Mouse (Mus musculus): ENCODE measurements around the gene Gsdme.

The Gsdme gene

DNA sequence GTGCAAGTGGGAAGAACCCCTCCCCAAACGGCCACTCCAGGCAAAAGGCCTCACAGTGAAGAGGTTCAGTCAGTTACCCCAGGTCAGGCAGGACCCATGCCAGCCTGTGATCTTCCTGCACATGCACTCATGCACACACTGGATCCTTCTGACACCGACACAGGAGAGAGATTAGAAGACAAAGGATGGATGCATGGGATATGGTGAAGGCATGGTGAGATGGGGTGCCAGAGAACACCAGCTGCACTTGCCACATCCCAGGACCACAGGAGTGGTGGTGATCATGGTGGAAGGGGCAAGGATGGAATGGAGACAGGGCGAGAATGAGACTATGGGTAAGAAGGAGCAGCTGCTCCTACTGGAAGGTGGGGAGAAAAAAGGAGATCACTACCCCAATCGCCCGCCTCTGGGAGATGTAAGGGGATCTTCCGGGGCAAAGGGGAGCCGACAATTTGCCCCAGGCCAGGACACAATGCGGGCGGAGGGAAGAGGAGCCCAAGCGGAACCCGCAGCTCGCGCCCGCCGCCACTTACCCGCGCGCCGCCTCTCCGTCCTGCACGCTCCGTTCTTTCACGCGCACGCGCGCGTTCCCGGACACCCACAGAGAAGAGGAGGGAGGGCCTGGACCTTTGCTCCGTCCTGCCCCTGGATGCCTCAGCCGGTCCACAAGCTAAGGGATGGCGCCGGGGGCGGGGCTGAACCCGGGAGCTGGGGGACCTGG, 2.3 kb downstream of the Gsdme start:
- no peak for TF ChIP-seq GATA4 (IDR thresholded peaks at IDR 0.05; ENCODE audit: insufficient replicate concordance, low read length)

- TF ChIP-seq GATA4 (IDR thresholded peaks at IDR 0.05; ENCODE audit: insufficient replicate concordance, low read length) = no peak
Measured at GRCm38 (mm10) chr6:50255356-50255755, 8.3 kb downstream of the Gsdme start.

DNA sequence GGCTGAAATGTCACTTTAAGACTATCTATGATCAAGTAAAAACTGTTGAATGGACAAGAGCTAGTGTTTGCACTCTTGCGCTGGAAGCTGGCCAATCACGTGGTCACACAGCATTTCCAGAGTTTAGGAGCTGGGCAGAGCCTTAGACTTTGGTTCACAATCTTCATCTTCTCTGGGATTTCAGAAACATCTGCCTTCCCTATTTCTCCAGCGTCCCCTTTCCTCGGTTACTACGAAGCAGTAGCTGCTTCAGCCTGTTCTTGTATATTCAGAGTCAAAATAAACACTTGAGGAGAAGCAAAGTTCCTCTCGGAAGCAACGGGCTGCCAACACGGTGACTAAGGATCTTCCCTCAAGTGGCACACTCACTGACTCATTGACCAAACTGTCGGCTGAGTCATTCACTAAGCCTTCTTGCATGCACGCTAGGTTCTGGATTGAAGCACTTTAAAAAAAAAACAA, 8.9 kb downstream of the Gsdme start:
- TF ChIP-seq GATA4 (IDR thresholded peaks at IDR 0.05; ENCODE audit: insufficient replicate concordance, low read length) = no peak

DNA sequence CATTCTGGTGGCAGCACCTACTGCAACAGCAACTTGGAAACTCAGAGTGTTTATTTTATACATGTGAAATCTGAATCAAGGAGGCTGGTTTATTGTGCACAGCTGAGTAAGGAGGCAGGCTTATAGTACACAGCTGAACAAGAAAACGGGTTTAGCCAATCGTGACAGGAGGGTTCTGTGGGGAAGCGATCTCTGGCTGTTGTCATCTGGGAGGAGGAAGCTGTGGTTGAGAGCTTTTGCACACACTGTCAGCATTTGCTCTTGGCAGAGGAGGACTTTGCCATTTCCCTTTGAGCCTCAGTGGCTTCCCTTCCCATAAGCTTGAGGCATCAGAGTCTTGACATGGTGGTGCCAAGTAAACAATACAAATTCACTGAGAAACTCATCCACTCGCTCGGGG, 11.0 kb downstream of the Gsdme start:
- no peak for TF ChIP-seq GATA4 (IDR thresholded peaks at IDR 0.05; ENCODE audit: insufficient replicate concordance, low read length)

DNA sequence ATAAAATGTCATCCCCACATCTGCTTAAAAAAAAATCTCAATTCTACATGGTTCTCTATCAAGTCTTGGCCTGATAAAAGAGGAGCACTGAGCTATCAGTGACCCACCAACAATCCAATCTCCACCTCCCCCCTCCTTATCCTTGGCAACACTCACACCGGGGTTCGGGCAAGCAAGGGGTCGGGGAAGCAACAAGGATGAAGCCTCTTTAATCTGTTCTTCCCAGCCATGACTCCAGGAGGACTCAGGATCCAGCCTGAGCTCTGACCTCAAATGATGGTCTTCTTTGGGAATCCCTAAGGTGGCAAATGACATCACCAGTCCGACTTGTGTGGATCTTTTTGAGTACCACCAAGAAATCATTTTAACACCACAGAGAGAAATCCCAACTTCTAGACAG, 15.9 kb downstream of the Gsdme start:
- no peak for TF ChIP-seq GATA4 (IDR thresholded peaks at IDR 0.05; ENCODE audit: insufficient replicate concordance, low read length)

- no peak for TF ChIP-seq GATA4 (IDR thresholded peaks at IDR 0.05; ENCODE audit: insufficient replicate concordance, low read length)
Measured at GRCm38 (mm10) chr6:50247356-50247755, 16.3 kb downstream of the Gsdme start.

DNA sequence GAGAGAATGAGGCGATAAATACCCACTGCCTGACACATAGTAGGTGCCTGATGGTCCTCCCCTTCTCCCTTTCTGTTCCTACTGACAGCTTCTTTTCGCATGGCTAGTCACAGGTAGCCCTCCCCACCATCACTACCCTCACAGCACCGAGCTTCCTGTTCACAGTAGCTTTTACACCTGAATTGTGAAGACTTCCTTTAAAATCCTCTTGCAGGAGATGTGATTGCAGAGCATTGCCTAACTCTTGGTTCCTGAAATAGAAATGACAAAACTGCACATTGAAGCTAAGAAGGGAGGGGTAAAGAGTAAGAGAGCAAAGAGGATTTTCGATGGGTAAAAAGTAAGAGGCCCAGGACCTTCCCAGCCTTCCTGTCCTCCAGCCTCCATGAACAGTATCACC, 18.7 kb downstream of the Gsdme start:
- no peak for TF ChIP-seq GATA4 (IDR thresholded peaks at IDR 0.05; ENCODE audit: insufficient replicate concordance, low read length)

DNA sequence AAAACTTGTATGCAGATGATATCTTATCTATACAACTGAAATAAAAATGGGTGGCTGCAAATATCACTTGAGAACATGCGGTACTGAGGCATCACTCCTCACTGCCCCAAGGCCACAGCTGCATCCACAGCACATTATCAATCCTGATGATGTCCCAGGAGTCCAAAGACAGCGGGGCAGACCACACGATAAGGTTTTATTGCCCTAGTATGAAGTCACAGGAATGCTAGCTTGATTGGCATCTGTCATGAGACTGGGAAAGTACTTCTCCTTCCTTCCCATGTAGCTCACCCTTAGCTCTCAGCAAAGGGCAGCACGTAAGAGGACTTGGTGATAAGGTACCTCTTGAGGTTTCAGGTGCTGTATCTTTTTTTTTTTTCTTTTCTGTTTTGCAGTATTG, 19.5 kb downstream of the Gsdme start:
- no peak for TF ChIP-seq GATA4 (IDR thresholded peaks at IDR 0.05; ENCODE audit: insufficient replicate concordance, low read length)

GRCm38 (mm10) chr6:50240437-50240836, 23.2 kb downstream of the Gsdme start:
- no peak for TF ChIP-seq GATA4 (IDR thresholded peaks at IDR 0.05; ENCODE audit: insufficient replicate concordance, low read length)

DNA sequence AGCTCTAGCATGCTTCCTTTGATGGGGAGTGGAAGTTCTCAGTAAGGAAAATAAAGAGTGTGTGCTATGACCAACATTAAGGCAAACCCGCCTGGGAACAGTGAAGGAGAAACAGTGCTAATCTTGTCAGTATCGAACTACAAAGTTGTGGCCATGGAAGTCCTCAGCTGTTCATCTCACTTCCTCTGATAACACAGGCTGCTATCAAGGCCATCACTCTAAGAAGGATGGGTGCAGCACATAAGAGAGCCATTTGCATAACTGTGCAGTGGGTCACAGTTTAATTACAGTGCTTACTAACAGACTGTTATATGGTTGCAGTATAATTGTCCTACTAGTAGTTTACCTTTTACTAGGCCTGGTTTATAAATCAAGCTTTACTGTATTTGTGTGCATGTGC, 23.8 kb downstream of the Gsdme start:
- TF ChIP-seq GATA4 (IDR thresholded peaks at IDR 0.05; ENCODE audit: insufficient replicate concordance, low read length) = no peak

GRCm38 (mm10) chr6:50237963-50238362, 25.7 kb downstream of the Gsdme start:
- TF ChIP-seq GATA4 (IDR thresholded peaks at IDR 0.05; ENCODE audit: insufficient replicate concordance, low read length) = no peak

- TF ChIP-seq GATA4 (IDR thresholded peaks at IDR 0.05; ENCODE audit: insufficient replicate concordance, low read length) = no peak
Measured at GRCm38 (mm10) chr6:50232984-50233383, 30.7 kb downstream of the Gsdme start.

DNA sequence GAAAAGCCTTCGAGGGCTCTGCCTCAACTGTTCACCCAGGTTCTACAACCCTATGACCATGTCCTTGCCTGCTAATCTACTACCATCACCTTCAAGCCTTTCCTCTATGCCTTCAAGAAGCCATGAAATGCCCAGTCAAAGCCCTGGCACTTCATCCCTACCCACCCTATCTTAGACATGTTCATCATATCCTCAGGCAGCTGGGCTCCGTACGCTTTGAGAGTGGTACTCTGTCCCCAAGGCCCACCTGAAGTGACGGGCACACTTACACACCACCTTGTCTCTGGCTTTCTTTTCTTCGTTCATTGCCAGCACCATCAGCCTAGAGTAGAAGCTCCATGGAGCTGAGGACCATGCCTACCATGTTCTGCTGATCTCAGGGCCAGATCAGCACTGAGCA, 32.4 kb downstream of the Gsdme start:
- TF ChIP-seq GATA4 (IDR thresholded peaks at IDR 0.05; ENCODE audit: insufficient replicate concordance, low read length) = no peak

DNA sequence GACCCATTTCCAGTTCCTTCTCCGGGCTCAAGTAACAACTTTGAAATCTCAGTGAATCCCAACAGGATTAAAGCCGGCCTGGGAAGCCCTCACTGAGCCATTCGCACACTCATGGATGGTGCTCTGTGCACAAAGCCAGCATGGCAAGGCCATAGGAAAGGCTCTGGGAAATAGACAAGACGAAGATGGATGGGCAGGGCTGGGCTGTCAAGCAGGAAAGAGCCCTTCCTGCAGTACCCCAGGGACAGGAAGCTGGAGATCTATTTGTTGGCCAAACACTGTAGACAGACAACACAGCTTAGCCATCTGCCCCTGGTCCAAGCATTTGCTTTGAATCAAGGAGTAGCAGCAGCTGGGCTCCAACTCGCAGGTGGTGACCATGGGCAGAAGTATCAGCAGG, 35.5 kb downstream of the Gsdme start:
- TF ChIP-seq GATA4 (IDR thresholded peaks at IDR 0.05; ENCODE audit: insufficient replicate concordance, low read length) = no peak

- no peak for TF ChIP-seq GATA4 (IDR thresholded peaks at IDR 0.05; ENCODE audit: insufficient replicate concordance, low read length)
Measured at GRCm38 (mm10) chr6:50225232-50225631, 38.4 kb downstream of the Gsdme start.

DNA sequence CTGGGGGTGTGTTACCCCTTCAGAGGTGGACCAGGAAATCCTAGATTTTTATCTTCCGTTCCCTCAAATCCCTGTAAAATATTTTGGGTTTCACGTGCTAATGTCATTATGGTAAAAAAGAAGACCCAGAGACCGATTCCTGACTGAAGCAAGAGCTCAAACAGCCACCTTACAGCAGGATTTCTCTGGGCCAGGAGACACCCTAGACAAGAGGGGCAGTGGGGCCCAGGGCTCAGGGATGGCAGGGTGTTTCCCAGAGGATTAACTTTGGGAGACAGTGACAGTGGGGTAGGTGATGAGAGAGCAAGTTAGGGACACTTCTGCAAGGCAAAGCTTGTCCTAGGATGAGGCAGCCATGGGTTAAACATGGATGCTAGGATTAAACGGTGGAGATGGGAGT, 40.1 kb downstream of the Gsdme start:
- no peak for TF ChIP-seq GATA4 (IDR thresholded peaks at IDR 0.05; ENCODE audit: insufficient replicate concordance, low read length)

GRCm38 (mm10) chr6:50222986-50223385, 40.7 kb downstream of the Gsdme start:
- TF ChIP-seq GATA4 (IDR thresholded peaks at IDR 0.05; ENCODE audit: insufficient replicate concordance, low read length) = no peak

Measured in liver, adult (tissue).